Mouse (Mus musculus): Measurements from ENCODE around the gene Hmgb2.
"Not testable (repeated sequence)": the region's sequence is repeated elsewhere in the genome, so short reads cannot be mapped to it uniquely, and the experiment has no call there.

The Hmgb2 gene

DNA sequence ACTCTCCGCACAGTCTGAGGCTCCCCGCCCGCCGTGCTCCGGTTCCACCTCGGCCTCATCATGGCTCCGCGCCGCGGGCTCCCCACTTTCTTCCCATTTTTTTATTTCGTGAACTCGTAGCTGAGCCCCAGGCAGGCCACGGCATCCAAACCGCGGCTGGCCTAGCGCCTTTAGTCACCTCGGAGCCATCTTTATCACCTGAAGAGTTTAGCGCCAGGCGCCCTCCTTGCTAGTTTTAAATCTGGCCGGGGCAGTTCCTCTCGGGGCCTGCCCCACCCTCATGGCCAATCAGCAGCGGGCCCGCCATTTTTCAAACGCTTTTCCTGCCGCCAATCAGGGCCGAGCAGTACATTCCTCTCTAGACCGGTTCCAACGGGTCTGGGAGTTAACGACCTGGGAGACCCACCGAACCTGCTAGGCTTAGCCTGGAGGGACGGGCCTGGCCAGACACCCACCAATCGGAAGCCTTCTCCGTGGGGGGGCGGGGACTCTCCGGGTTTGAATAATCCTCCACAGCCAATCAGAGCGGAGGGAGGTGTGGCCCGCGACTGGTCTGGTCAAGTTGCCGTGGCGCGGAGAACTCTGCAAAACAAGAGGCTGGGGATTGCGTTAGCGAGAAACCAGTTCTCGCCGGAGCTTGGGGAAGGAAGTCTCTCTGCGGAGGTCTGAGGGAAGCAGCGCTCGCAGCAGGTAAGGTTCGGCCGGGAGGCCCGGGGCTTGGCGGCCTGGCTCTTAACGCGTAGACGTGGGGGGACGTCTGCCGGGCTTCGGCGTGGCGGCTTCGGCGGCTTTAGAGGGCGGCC lies at the start of gene Hmgb2:
Gene Hmgb2, plus strand, starts transcription at position 592 of the 803 bp plus-strand sequence.
- peak; percentile 100 for DNase-seq

- no peak for DNase-seq
These were observed 48.9 kb upstream of the Hmgb2 start for GRCm38 (mm10) chr8:57462839-57463238.

DNA sequence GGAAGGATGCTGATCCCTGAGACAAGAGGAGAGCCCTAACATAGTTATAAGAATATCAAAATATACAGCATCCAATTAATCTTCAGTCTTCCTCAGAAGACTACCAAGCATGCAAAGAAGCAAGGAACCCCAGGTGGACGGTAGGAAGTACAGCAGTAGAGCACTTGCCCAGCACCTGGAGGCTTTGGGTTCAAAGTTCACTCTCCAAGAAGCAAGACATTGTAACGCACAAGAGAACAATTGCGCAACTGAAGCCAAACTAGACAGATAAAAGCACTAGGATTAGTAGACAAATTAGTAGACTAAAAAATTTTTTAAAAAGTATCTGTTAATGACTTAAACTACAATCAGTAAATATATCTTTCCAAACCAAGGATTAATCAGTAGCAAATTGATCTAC lies 48.0 kb upstream of the Hmgb2 start:
- no peak for DNase-seq

DNA sequence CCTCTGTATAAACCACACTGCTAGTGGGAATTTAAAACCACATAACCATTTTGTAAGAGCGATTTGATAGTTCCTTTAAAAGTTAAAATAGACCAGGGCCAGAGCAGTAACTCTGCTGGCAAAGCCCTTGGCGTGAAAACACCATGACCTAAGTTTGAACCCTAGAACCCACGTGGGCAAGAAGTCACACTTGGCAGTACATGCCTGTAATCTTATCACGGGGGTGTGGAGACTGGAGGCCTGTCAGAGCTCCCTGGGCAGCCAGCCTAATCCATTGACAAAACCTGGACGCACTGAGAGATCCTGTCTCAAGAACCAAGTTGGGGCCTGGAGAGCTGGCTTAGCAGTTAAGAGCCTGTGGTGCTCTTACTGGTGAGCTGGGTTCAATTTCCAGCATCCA lies 43.1 kb upstream of the Hmgb2 start:
- DNase-seq, result peak; percentile 42

DNA sequence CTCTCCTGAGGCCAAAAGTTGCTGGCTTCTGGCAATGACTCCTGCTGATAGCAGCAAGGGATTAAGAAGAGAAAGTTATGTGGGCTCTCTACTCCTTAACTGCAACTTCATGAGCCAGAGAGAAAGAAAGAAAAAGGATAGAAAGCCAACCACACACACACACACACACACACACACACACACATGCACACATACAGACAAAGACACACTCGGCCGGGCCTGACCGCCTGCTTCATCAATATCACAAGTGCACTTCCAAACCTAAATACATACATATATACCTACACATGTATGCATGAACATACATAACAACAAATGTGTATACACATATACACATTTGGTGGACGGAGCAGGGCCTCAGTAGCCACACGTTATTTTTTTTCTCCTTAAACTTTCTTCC lies 40.8 kb upstream of the Hmgb2 start:
- DNase-seq, result no peak

DNA sequence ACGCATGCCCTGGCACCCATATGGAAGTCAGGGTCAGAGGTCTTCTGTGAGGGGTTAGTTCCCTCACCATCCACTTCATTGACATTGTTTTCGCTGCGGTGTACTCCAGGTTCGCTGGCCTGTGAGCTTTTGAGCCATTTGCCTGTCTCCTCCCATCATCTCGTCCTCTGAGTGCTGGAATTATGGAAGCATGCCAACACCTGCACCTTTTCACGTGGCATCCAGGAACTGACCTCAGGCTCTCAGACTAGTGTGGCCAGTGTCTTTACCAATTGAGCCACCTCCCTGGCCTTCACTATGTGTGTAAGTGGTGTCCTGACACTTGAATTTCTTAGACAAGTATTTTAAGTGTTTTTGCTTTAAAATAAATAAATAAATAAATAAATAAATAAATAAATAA lies 38.0 kb upstream of the Hmgb2 start:
- no peak for DNase-seq

DNA sequence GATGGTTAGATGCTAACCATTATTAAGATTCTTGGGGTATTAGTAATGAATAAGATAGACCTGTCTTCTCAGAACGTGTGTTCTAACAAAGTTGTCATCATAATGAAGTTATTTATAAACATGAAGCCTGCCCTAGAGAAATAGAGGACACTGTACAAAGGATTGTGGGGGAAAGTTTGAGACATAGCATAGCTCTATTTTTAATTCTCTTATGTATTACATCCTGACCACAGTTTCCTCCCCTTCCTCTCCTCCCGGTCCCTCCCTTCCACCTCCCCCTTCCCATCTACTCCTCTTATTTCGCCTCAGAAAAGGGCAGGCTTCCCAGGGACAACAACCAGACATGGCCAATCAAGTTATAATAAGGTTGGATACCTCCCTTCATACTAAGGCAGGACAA lies 33.3 kb upstream of the Hmgb2 start:
- no peak for DNase-seq

DNA sequence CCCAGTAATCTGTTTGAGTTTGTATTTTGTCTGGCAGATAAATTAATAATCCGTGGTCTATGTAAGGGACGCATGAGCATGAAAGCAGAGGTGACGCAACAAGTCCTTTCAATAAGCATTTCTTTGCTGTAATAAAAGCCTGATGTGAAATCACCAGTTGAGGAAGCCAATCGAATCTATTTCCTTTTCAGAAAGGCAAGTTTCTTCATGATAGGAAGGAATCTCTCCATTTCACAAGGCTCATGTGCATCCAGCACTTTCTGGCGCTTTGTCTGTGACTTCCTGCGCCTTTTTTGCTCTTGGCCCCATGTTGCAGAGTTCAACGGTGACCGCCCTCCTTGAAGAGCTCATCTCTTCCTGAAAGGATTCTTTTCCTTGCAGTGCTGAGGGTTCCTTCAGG lies 32.0 kb upstream of the Hmgb2 start:
- DNase-seq, result no peak

DNA sequence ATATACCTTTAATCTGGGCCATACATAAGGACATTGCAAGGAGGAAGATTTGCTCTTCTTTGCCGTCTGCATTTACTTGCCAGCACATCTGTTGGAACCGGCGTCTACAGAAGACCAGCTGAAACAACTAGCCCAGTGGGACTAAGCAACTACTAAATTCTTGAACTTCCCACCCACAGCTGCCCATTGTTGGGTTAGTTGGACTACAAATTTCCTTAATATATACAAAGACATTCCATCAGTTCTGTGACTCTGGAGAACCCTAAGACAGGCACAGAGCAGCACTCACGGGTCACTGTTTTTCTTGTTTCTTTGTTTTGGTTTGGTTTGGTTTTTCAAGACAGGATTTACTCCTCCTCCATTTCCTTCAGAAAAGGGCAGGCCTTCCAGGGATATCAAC lies 31.1 kb upstream of the Hmgb2 start:
- DNase-seq, result no peak

GRCm38 (mm10) chr8:57486491-57487440 lies 24.9 kb upstream of the Hmgb2 start:
- peak; percentile 52 for DNase-seq

- peak; percentile 98 for DNase-seq
These were observed 24.1 kb upstream of the Hmgb2 start, which contains the start of gene Sap30 for GRCm38 (mm10) chr8:57487441-57488155. Sap30 (minus strand) TSS chr8:57487860.

DNA sequence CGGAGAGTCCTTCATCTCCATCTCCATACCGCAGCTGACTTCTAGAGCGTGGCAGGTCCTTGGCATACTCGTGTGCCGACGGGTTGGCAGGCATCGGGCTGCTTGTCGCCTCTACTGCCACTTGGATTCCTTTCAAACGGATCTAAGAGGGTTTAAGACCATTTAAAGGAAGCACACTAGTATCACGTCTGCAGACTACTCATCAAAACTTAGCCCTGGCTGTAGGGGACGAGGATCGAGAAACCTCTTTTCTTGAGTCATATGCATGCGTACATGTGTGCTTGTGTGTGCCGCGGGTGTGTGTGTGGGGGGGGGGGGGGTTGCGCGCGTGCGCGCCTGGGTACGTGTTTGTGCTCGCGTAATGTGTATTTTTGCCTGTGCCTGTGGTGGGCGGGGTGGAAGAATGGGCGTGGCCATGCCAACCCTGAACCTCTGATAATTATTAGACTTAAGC lies 23.4 kb upstream of the Hmgb2 start:
- peak; percentile 78 for DNase-seq

- no peak for DNase-seq
These were observed 22.3 kb upstream of the Hmgb2 start for GRCm38 (mm10) chr8:57489366-57489765.

DNA sequence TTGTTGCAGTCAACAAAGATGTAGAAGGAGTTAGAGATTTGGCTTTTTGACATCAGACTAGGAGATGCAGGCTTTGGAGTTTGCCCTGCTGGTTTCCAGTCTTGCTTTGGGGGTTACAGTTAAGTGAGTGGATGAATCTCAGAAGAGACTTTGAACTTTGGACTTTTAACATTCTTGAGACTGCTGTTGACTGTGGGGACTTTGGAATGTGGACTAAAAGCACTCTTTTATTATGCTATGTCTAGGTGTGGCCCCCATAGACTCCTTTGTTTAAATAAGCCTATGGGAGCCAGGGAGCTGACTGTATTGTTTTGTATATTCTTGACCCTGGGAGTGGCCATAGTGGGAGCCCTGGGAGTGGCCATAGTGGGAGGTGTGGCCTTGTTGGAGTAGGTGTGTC lies 21.8 kb upstream of the Hmgb2 start:
- DNase-seq, result peak; percentile 21

DNA sequence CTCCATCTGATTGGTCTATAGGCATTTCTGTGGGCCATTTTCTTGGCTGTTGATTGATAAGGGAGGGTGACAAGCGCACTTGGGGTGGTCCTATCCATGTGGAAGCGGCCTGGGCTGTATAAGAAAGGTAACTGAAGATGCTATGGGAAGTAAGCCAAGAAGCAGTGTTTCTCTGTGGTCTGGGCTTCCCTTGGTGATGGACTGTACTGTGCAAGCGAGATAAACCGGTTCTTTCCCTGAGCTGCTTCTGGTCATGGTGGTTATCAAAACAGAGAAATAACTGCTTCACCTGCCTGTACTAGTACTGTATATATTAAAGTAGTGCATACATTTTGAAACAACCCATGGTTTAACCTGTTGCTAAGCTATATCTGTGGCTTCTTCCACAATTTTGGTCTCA lies 19.8 kb upstream of the Hmgb2 start:
- no peak for DNase-seq

GRCm38 (mm10) chr8:57498494-57498846 lies 13.2 kb upstream of the Hmgb2 start:
- no peak for DNase-seq

DNA sequence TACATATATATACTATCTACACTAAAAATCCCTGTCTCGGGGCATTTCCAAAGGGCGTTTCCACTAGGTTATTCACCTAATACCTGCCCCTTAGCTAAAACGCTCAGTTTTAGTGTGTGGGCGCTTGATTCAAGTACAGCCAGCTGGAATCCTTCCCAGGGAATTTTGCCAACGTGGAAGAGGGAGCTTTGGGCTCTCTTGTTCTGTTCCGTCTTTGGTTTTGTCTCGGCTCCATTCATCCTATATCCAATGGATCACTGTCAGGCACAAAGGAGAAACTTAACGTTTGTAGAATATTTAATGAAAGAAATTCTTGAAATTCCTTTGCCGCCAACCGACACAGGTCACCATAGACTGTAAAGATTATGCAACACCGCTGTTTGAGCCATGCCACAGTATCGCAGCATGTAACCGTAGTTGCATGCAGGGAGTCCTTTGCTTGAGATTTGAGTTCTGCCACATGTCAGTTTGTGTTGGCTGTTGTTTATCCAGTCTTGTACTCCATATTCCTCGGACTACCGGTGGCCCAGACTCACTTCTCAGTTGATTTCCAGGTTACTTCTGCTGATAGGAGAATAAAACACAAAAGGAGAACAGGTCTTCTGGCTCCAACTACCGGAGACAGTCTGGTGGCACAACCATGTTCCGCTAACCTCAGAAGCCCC lies 12.7 kb upstream of the Hmgb2 start:
- DNase-seq, result peak; percentile 47

- DNase-seq, result peak; percentile 56
These were observed 8.1 kb upstream of the Hmgb2 start for GRCm38 (mm10) chr8:57503641-57504040.

GRCm38 (mm10) chr8:57505500-57505899 lies 6.2 kb upstream of the Hmgb2 start:
- not testable (repeated sequence) for DNase-seq

GRCm38 (mm10) chr8:57507556-57508063 lies 4.1 kb upstream of the Hmgb2 start:
- no peak for DNase-seq

DNA sequence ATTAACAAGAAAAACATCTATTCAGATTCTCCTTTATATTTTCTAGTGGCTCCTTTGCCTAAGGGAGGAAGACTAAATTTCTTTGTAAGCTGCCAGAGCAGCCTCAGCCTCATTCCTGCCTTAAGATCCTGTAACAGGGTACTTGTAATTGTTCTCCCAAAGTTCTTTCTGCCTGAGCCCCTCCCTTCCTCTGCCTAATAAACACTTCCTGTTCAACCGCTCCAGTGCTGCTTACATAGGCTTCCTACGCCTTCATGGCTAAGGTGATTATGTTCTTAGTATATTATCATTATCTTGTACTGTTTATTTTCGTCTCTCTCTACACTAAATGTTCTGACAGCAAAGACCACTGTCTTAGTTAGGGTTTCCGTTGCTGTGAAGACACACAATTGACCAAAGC lies 3.0 kb upstream of the Hmgb2 start:
- DNase-seq, result no peak

DNA sequence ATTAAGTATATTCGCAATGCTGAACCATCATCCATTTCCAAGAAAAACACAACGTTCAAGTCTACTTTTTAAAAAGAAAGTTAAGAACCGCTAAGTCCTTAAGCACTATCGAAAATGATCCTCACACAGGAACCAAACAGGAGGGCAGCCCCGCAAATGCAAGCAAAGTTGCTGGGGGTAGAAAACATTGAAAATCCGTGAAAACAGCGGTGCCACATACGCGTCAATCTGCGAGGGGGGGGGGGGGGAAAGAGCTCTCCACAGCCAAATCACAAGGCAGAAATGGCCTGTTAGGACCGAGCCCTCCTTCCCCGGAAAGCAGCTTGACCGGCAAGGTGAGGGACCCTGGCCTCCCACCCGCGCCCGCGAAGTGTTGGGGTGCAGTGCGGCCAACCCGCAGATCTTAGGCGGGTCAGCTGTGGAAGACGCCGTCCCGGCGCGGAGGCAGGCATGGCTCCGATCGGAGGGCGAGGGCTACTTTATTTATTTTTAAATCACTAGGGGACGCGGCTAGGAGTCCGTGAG lies 854 bp upstream of the Hmgb2 start:
- DNase-seq, result no peak
